Mouse (Mus musculus): ENCODE measurements at regions not wholly inside any gene's neighbourhood (a gene's known extent, or its start where the extent isn't known, plus 50 kb on each side); places are given as distances from the start of the nearest gene placed in this dataset.

DNA sequence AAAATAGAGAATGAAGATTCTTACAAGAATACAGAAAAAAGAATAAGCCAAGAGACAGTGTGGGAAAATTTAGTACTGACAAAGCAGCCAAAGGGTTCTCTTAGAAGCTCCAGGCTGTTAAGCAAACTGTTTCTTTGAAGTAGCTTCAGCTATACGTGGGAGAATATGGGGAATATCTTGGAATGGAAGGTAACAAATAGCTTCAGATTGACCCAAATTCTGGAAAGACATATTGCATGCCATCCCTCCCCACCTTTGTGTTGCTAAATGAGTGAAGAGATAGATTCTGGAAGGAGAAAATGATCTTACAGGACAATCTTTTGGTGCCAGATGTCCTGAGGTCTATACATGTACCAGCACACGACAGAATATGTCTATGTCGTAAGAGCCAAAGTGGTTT, 591.9 kb upstream of the Cdh6 start:
- no peak for DNase-seq

DNA sequence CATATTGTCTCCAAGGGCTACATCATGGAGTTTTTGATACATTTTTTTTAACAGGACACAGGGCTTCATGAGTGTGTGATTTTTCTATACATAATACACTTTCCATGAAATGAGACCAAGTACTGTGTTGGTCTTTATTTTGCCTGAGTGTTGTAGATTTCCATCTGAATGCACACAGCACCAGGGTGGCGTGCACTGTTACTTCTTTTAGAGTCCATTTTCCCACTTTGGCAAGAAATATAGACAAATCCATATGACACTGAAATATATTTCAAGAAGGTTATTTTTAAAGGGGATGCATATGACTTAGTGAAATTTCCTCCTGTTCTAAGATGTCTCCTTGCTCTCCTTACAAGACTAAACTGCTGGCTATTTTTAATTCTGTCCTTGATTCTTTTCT, 591.1 kb upstream of the Cdh6 start:
- DNase-seq = no peak

- no peak for DNase-seq
These were observed 573.1 kb upstream of the Cdh6 start for GRCm38 (mm10) chr15:13746559-13746958.

GRCm38 (mm10) chr15:13706276-13706675, 532.8 kb upstream of the Cdh6 start:
- DNase-seq = no peak

DNA sequence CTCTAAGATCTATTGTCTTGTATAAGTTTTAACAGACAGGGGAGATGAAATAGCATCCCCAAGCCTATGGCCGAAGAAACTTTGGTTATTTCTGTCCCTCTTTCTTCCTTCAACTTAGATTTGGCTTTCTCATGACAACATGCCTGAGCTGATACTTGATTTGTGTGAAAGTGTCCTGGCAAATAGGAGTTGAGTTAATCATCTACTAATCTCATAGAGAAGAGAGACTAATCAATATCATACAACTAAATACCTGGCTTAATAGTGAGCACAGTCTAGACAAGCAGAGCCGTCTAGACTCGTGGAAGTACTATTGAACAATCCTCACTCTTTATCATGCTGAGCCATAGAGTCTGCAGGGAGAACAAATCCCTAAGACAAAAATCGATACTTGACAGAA, 531.7 kb upstream of the Cdh6 start:
- no peak for DNase-seq

DNA sequence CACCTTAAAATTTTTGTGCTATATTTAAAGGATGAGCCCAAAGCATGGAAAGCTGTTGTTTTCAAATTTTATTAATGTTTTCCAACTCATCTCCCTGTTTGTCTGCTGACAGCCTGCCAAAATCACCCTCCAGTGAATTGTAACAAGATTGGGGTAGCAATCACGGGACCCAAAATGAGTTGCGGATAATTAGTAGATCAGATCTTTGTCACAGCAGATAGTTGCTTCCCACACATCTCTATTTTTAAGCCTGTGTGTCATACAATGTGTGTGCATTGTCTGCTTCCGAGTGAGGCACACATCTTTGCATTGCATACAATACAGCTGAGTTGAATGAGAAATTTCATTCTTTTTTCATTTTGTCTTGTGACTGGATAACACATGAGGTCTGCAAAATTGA, 494.7 kb upstream of the Cdh6 start:
- no peak for DNase-seq

GRCm38 (mm10) chr15:13667278-13667677, 493.8 kb upstream of the Cdh6 start:
- DNase-seq = no peak

DNA sequence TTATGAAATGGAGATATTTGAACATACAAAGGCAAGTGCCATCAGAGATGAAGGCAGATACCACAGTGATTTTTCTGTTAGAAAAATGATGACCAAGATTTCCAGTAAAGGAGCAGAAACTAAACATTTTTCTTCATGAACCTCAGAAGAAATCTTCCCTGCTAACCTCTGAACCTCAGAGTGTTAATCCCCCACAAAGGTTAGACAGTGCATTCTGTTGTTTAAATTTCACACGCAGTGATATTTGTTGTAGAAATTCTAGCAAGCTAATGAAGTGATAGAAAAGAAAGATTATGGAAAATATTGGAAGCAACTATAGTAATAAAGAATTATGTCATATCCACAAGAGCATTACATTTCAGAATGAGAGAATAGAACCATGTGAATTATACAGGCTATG, 488.8 kb upstream of the Cdh6 start:
- no peak for DNase-seq

GRCm38 (mm10) chr15:13655038-13655437, 481.6 kb upstream of the Cdh6 start:
- no peak for DNase-seq

- DNase-seq = no peak
These were observed 462.0 kb upstream of the Cdh6 start for GRCm38 (mm10) chr15:13635346-13635940.

DNA sequence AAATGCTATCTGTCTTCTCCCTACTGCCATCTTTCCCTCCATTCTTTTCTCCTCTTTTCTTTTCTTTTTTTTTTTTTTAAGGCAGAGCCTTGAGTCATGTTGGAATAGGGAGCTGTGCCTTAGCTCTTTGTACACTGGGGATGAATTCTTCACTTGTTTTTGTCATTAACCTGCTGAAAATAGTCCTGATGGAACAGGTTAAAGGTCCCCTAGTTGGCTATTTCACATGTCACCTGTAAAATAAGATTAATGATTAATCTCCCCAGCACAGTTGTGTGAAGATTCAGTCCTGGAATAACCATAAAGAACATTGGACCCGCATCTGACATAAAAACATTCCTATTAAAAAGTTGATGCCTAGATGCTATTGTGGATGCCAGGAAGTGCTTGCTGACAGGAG, 428.7 kb upstream of the Cdh6 start:
- no peak for DNase-seq

DNA sequence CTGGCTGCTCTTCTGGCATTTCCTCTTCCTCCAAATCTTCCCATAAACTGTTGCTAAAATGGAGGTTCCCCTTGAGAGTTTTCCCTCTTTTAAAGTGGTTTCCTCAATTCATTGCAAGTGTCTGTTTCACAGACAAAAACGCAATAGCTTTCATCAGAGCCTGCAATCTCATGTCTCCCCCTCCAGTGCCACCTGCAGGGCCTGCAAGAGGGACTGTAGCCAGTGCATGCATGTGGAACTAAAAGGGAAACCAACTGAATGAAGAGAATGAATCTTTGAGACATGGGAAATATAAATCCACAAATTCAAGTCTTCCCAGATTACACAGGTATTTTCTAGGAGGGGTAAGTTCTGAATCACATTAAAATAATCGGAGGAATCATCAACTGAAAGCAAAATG, 424.4 kb upstream of the Cdh6 start:
- DNase-seq = no peak

- DNase-seq = no peak
These were observed 420.3 kb upstream of the Cdh6 start for GRCm38 (mm10) chr15:13593823-13594222.

DNA sequence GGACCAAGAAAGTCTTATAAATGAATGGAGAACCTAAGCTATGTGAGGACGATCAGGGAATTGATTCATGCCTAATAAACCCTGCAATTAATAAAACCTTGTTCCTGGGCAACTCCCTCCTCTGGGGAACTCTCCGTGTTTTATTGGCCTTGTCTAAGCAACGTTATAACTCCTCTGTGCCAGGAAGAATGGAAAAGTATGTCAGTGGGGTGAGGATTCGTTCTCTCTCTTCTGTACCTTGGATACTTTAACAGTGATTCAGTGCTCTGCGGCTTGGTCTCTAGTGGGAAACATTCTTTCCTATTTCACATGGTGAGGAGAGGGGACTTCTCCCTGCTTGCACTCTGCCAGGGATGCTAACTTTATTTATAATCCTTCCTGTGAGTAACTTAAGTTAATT, 417.4 kb upstream of the Cdh6 start:
- no peak for DNase-seq

DNA sequence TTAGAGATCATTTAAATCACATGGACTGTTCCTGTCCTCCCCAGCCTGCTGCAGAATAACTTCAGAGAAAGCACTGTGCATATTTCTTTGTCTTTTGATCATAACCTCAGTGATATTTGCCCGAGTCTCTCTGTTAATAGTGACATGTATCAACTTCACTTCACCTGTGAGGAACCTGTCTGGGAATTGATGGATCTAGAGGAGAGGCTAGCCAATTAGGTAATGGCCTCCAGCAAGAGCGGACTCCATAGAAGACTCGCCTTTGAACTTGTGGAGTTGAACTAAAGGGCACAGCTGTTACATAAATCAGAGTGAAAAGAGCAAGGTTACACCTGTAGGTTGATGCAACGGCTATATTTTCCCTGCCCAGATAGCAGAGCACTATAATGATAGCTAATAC, 409.8 kb upstream of the Cdh6 start:
- DNase-seq = no peak

- no peak for DNase-seq
These were observed 408.7 kb upstream of the Cdh6 start for GRCm38 (mm10) chr15:13582134-13582533.

DNA sequence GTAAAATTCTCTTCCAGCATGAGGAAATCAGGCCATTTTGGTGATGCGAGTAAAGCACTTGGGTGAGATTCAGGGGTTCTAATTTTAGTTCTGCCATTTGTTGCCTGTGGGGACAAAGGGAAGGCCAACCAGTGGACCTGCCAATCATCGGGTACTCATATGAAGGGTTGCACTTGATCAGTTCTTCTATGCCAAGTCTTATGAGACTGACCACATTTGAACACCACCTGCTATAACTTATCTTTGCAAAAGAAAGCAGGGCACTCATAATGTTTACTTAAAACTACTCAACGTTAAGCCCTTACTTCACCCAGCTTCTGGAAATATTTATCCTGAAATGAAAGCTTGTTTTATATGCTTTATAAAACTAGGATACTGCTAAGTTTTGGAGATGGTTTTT, 400.1 kb upstream of the Cdh6 start:
- no peak for DNase-seq

DNA sequence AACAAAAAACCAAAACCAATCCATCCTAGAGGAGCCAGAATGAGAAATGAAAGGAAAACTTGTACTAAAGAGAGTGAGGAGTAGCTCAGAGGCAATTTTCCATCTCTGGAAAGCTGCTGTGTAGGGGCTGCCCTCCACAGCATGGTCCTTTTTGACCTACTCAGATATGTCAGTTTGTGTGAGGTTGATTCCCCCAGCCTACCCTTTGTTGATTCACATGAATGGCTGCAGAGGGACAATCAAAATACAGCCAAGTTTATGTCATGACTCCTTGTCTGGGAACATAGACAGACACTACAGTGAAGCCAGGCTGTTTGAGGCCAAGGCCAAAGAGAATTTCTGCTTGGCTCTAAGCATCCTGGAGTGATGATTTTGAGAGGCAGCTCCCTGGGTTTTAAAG, 387.4 kb upstream of the Cdh6 start:
- DNase-seq = no peak

DNA sequence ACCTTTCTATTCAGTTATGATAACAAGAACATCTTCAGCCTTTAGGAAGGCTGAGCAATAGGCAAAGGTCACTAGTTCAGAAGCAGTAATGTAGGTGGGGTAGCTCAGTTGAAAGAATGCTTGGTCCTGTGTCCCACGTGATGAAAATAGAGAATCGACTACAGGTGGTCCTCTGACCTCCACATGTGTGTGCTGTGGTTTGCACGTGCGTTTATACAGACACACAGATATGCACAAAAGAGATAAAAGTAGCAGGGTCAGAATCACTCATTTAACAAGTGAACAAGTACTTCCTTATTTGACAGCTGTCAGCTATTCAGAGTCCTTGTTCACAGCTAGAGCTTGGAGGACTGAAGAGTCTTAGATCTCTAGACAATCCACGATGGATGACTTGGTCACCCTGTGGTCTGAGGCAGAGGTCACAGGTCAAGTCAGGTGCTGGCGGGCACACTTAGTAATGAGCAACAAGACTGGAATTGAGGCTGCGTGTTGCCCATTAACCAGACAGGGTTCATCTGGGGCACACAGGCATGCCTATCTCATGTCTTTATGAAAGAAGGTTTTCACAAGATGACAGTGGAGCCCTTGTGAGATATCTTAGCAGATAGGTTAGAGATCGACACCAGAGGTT, 375.8 kb upstream of the Cdh6 start:
- no peak for DNase-seq

GRCm38 (mm10) chr15:13540026-13540425, 366.6 kb upstream of the Cdh6 start:
- peak; percentile 4 for DNase-seq

DNA sequence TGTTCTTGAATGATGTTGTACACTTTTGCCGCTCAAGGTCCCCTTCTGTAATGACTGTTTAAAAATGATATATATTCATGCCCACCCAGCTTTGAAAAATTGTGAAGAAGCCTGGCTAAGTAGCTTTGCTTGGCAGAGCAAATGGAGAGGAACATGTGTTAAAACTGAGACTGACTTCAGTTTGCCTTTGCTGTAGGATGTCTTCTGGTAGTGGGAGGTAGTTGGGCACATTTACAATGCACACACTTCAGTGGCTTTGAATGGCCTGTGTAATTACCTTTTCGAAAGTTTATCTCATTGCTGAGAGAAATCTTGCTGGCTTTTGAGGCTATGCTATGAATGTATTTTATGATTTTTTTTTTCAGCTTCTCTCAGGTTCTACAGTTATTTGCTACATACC, 360.5 kb upstream of the Cdh6 start:
- DNase-seq = no peak

GRCm38 (mm10) chr15:13529960-13530359, 356.5 kb upstream of the Cdh6 start:
- DNase-seq = no peak

DNA sequence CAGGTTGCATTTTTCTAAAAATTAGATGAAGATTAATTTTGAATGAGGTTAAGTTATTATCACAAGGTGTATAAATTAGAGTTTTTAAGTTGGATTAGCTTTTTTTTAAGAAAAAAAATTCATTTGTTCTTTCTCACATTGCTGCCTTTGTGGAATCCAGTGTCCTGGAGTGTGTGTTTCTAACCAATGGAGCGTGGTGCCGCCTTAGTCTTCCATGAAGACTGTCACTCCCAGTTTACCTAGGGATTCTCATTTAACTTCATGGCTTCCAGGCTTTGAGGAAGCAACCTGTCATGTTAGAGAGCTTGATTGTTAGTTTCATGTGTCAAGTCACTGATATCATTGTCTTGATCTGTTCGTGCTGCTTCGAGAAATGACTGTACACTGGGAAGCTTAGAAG, 355.6 kb upstream of the Cdh6 start:
- DNase-seq = no peak
